In genomic region chr9:58112866-58113278, GRCm38 (mm10) we compare ENCODE assay signal across 9 mouse cellular contexts. TPM values are rescaled to one million over a fixed set of nuclear protein-coding genes. Genes with fewer than 3 reads are reported as not detected.
A peak's percentile ranks its signal among the peaks of the same experiment; 100 is the strongest.
DNase-seq lines count a peak whose midpoint lies in the region; ATAC-seq and TF ChIP-seq lines count a peak whose summit lies in the region.
"Had no signal": no experiment of that assay in that cellular context is flagged by ENCODE, and none has a peak within 500 bp of the region (broad histone marks: within the 10 kb centered on the region; RNA-seq: fewer than 3 reads in every experiment).

No protein-coding gene starts in this region.

- peaks cover 34% of the 10 kb centered on the region for H3K4me1 ChIP-seq in intestine, embryonic 14.5 days (replicated peaks; ENCODE audit: control insufficient read depth, insufficient read depth, low read length)
- peaks cover 49% of the 10 kb centered on the region for H3K4me1 ChIP-seq in midbrain, embryonic 16.5 days (ENCODE audit: control insufficient read depth, insufficient read depth, low read length)

- DNase-seq in kidney, adult 9 months, result peak; percentile 3
- DNase-seq in kidney, adult 18-20 months, result no peak
- peak; percentile 89 for DNase-seq in embryo, embryonic 11 days
- DNase-seq in intestine, embryonic 14.5 days (ENCODE audit: low spot score), result peak; percentile 77
- DNase-seq in heart, postnatal 25 days (ENCODE audit: low spot score), result no peak
- no peak for DNase-seq in gastrocnemius, adult 2 months

- H3K4me2 ChIP-seq in intestine, embryonic 14.5 days (ENCODE audit: low read length), result peak overlapping the region; percentile 38
- peak overlapping the region; percentile 22 for H3K4me2 ChIP-seq in midbrain, embryonic 16.5 days (ENCODE audit: low read length)

- ATAC-seq in intestine, embryonic 14.5 days (replicated peaks; ENCODE audit: low FRiP score, low TSS enrichment, low read depth), result peak; percentile 63
- peak; percentile 36; the same call in 1 of the 2 replicates for ATAC-seq in midbrain, embryonic 16.5 days
- ATAC-seq in megakaryocyte progenitor cell, adult 5-6 weeks (replicated peaks; ENCODE audit: poor library complexity), result no peak

- H3K36me3 ChIP-seq in intestine, embryonic 14.5 days (ENCODE audit: control insufficient read depth, insufficient read depth, low read length), result no peaks in the 10 kb centered on the region
- H3K36me3 ChIP-seq in midbrain, embryonic 16.5 days (ENCODE audit: control insufficient read depth, insufficient read depth, low read length), result no peaks in the 10 kb centered on the region

- peaks cover 14% of the 10 kb centered on the region; the same call in 1 of the 2 replicates for H3K27me3 ChIP-seq in intestine, embryonic 14.5 days (replicated peaks; ENCODE audit: control insufficient read depth, insufficient read depth, low read length)
- no peaks in the 10 kb centered on the region for H3K27me3 ChIP-seq in midbrain, embryonic 16.5 days (ENCODE audit: control insufficient read depth, insufficient read depth, low read depth, low read length)

- TF ChIP-seq CTCF in gastrocnemius, adult 2 months (IDR thresholded peaks at IDR 0.05), result no peak

- peak overlapping the region; percentile 64 for H3K27ac ChIP-seq in intestine, embryonic 14.5 days (ENCODE audit: low read depth)
- peak overlapping the region; percentile 80 for H3K27ac ChIP-seq in midbrain, embryonic 16.5 days (ENCODE audit: low read length)
- no peak overlapping the region for H3K27ac ChIP-seq in gastrocnemius, adult 2 months

- no peak overlapping the region for H3K9ac ChIP-seq in intestine, embryonic 14.5 days (ENCODE audit: low read length)
- H3K9ac ChIP-seq in midbrain, embryonic 16.5 days (ENCODE audit: low read depth, low read length), result 0 out of 2 replicates have a peak overlapping the region, but pooled peaks have one; percentile 15

- no peaks in the 10 kb centered on the region for H3K9me3 ChIP-seq in intestine, embryonic 14.5 days (ENCODE audit: control insufficient read depth, low read length)
- H3K9me3 ChIP-seq in midbrain, embryonic 16.5 days (replicated peaks; ENCODE audit: control insufficient read depth, low read length, poor library complexity, severe bottlenecking), result no peaks in the 10 kb centered on the region

- no peak overlapping the region for H3K4me3 ChIP-seq in intestine, embryonic 14.5 days (ENCODE audit: low read depth, low read length)
- no peak overlapping the region for H3K4me3 ChIP-seq in midbrain, embryonic 16.5 days (ENCODE audit: low read depth, low read length)
- H3K4me3 ChIP-seq in gastrocnemius, adult 2 months, result no peak overlapping the region

- 15% methylated on average over 6 of the region's 6 CpGs for WGBS in intestine, embryonic 14.5 days
- WGBS in midbrain, embryonic 16.5 days, result 3% methylated on average over 6 of the region's 6 CpGs

- intact Hi-C loops in heart, postnatal 25 days (cut with DNase I), result no loop called here
- intact Hi-C loops in gastrocnemius, adult 2 months (cut with DNase I), result no loop called here

RNA-seq across cellular contexts. Expression of gene Ccdc33, which starts 5.8 kb away (rescaled TPM):
- polyA plus RNA-seq in intestine, embryonic 14.5 days (2014; fragmentation: Nextera tagmentation; extraction: Ambion mirVana), result 0.11 and 0.27 TPM in 2 replicates
- polyA plus RNA-seq in midbrain, embryonic 16.5 days (2015; fragmentation: Nextera tagmentation; extraction: Ambion mirVana), result 0.31 and 0.90 TPM in 2 replicates
- total RNA-seq in megakaryocyte progenitor cell, adult 5-6 weeks (2015), result not detected in 2 replicates
- not detected in 2 replicates for total RNA-seq in megakaryocyte progenitor cell, adult 5-6 weeks (2017)
- total RNA-seq in heart, postnatal 25 days (2021), result not detected
- total RNA-seq in gastrocnemius, adult 2 months (2021), result not detected
- total RNA-seq: MEL had no signal

RNA-seq across cellular contexts. Expression of gene Stra6, which starts 49.3 kb away (rescaled TPM):
- 8.6 and 9.5 TPM in 2 replicates for polyA plus RNA-seq in intestine, embryonic 14.5 days (2014; fragmentation: Nextera tagmentation; extraction: Ambion mirVana)
- 8.1 and 9.7 TPM in 2 replicates for polyA plus RNA-seq in midbrain, embryonic 16.5 days (2015; fragmentation: Nextera tagmentation; extraction: Ambion mirVana)
- total RNA-seq in megakaryocyte progenitor cell, adult 5-6 weeks (2015), result not detected in 2 replicates
- total RNA-seq in megakaryocyte progenitor cell, adult 5-6 weeks (2017), result not detected in 2 replicates
- total RNA-seq in heart, postnatal 25 days (2021), result 1 to 10 TPM in 1 of 2 experiments, under 1 TPM in 1; 0.23 to 1.0 TPM
- under 1 TPM; 0.13 to 0.31 TPM for total RNA-seq in gastrocnemius, adult 2 months (2021)
- total RNA-seq: MEL had no signal

Comparison
In these comparisons a context has a peak if more than half of its experiments do, and no peak if none do; other contexts are left out.
1. DNase-seq: peak in kidney, adult 9 months (single experiment), embryo, embryonic 11 days (single experiment) and intestine, embryonic 14.5 days (single experiment); none in kidney, adult 18-20 months (single experiment), heart, postnatal 25 days (single experiment) and gastrocnemius, adult 2 months (single experiment).